Mouse (Mus musculus): ENCODE results near the gene Sltm. TPM values are rescaled to one million over a fixed set of nuclear protein-coding genes. Genes with fewer than 3 reads are reported as not detected.

The Sltm gene
- total and polyA plus RNA-seq, 2 experiments from 2014 or later = 43.9 to 51.1 TPM

DNA sequence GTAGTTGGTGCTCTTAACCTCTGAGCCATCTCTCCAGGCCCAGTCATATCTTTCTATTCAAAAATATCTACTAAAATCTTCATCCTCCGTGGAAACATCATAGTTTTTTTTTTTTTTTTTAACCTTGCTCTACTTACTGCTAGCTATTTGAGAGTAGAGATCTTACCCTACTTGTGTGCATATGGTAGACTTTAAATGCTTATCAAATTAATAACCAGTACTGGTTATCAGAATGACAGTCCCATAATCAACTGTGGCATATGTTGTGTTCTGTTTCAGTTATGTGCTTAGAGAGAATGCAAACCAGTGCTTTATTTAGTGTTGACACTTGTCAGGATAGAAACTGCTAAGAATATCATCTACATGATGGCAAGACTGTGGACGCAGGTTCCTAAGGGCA lies 35.6 kb downstream of the Sltm start:
- 94% methylated on average over 2 of the region's 2 CpGs for WGBS
- Histone ChIP-seq H3K4me1 (ENCODE audit: insufficient read depth) (no peaks in the 10 kb centered on the region), H3K27ac (ENCODE audit: low read depth, low read length) (no peak overlapping the region), H3K4me3 (ENCODE audit: low read depth, low read length) (no peak overlapping the region), H3K9ac (no peak overlapping the region), H3K4me2 (ENCODE audit: low read depth) (no peak overlapping the region), H3K36me3 (ENCODE audit: insufficient read depth) (peaks cover 40% of the 10 kb centered on the region), H3K27me3 (ENCODE audit: insufficient read depth, low read length) (no peaks in the 10 kb centered on the region), H3K9me3 (ENCODE audit: low read length) (no peaks in the 10 kb centered on the region)
- no peak for TF ChIP-seq CTCF (IDR thresholded peaks at IDR 0.05; ENCODE audit: low read depth)
- DNase-seq (no peak), ATAC-seq (no peak)

- no peak overlapping the region for H3K4me3 ChIP-seq (ENCODE audit: low read depth, low read length)
- TF ChIP-seq CTCF (IDR thresholded peaks at IDR 0.05; ENCODE audit: low read depth) = no peak
- H3K4me1 ChIP-seq (ENCODE audit: insufficient read depth) = no peaks in the 10 kb centered on the region
- H3K9ac ChIP-seq = no peak overlapping the region
- no peaks in the 10 kb centered on the region for H3K27me3 ChIP-seq (ENCODE audit: insufficient read depth, low read length)
- no peak for DNase-seq
- no peaks in the 10 kb centered on the region for H3K9me3 ChIP-seq (ENCODE audit: low read length)
- no peak overlapping the region for H3K27ac ChIP-seq (ENCODE audit: low read depth, low read length)
- peaks cover 49% of the 10 kb centered on the region for H3K36me3 ChIP-seq (ENCODE audit: insufficient read depth)
- 94% methylated on average over 5 of the region's 5 CpGs for WGBS
- no peak for ATAC-seq
- no peak overlapping the region for H3K4me2 ChIP-seq (ENCODE audit: low read depth)
Observed at GRCm38 (mm10) chr9:70580956-70581355, 38.4 kb downstream of the Sltm start.

- Histone ChIP-seq H3K36me3 (ENCODE audit: insufficient read depth) (peaks cover 76% of the 10 kb centered on the region), H3K27ac (ENCODE audit: low read depth, low read length) (no peak overlapping the region), H3K4me2 (ENCODE audit: low read depth) (no peak overlapping the region), H3K27me3 (ENCODE audit: insufficient read depth, low read length) (no peaks in the 10 kb centered on the region), H3K9me3 (ENCODE audit: low read length) (no peaks in the 10 kb centered on the region), H3K4me3 (ENCODE audit: low read depth, low read length) (no peak overlapping the region), H3K9ac (no peak overlapping the region), H3K4me1 (ENCODE audit: insufficient read depth) (no peaks in the 10 kb centered on the region)
- WGBS = 84% methylated on average over 14 of the region's 14 CpGs
- no peak for TF ChIP-seq CTCF (IDR thresholded peaks at IDR 0.05; ENCODE audit: low read depth)
- DNase-seq (no peak), ATAC-seq (no peak)
Observed at GRCm38 (mm10) chr9:70584641-70585040, 42.1 kb downstream of the Sltm start.

DNA sequence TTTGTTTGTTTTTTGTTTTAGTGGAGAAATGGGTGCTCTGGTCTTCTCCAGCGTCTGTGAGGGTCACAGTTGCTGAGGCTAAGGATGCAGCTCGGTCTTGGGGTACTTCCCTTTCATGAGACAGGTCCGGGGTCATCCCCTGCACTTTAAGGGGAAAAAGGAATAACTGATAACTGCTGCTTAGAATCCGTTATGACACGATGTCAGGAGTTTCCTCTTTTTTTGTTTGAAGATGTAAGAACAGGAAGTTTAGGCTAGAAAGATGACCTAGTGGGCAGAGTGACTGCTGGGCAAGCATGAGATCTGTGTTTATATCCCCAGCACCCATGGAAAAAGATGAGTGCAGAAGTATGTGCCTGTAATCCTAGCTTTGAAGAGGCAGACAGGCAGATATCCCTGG lies 42.6 kb downstream of the Sltm start:
- Histone ChIP-seq H3K4me2 (ENCODE audit: low read depth) (no peak overlapping the region), H3K4me1 (ENCODE audit: insufficient read depth) (no peaks in the 10 kb centered on the region), H3K4me3 (ENCODE audit: low read depth, low read length) (no peak overlapping the region), H3K36me3 (ENCODE audit: insufficient read depth) (peaks cover 72% of the 10 kb centered on the region), H3K9me3 (ENCODE audit: low read length) (no peaks in the 10 kb centered on the region), H3K9ac (no peak overlapping the region), H3K27ac (ENCODE audit: low read depth, low read length) (no peak overlapping the region), H3K27me3 (ENCODE audit: insufficient read depth, low read length) (no peaks in the 10 kb centered on the region)
- 94% methylated on average over 5 of the region's 5 CpGs for WGBS
- no peak for ATAC-seq
- TF ChIP-seq CTCF (IDR thresholded peaks at IDR 0.05; ENCODE audit: low read depth) = no peak
- DNase-seq = no peak

GRCm38 (mm10) chr9:70587171-70587570 lies 44.6 kb downstream of the Sltm start:
- WGBS = 97% methylated on average over 5 of the region's 5 CpGs
- Histone ChIP-seq H3K9ac (no peak overlapping the region), H3K9me3 (ENCODE audit: low read length) (no peaks in the 10 kb centered on the region), H3K4me2 (ENCODE audit: low read depth) (no peak overlapping the region), H3K27me3 (ENCODE audit: insufficient read depth, low read length) (no peaks in the 10 kb centered on the region), H3K36me3 (ENCODE audit: insufficient read depth) (peaks cover 76% of the 10 kb centered on the region), H3K27ac (ENCODE audit: low read depth, low read length) (no peak overlapping the region), H3K4me3 (ENCODE audit: low read depth, low read length) (no peak overlapping the region), H3K4me1 (ENCODE audit: insufficient read depth) (no peaks in the 10 kb centered on the region)
- ATAC-seq (no peak), DNase-seq (no peak)
- TF ChIP-seq CTCF (IDR thresholded peaks at IDR 0.05; ENCODE audit: low read depth) = no peak

GRCm38 (mm10) chr9:70590775-70591174 lies 48.2 kb downstream of the Sltm start:
- Histone ChIP-seq H3K36me3 (ENCODE audit: insufficient read depth) (peaks cover 82% of the 10 kb centered on the region), H3K4me2 (ENCODE audit: low read depth) (no peak overlapping the region), H3K27me3 (ENCODE audit: insufficient read depth, low read length) (no peaks in the 10 kb centered on the region), H3K9me3 (ENCODE audit: low read length) (no peaks in the 10 kb centered on the region), H3K9ac (no peak overlapping the region), H3K4me1 (ENCODE audit: insufficient read depth) (no peaks in the 10 kb centered on the region), H3K4me3 (ENCODE audit: low read depth, low read length) (no peak overlapping the region), H3K27ac (ENCODE audit: low read depth, low read length) (no peak overlapping the region)
- ATAC-seq (no peak), DNase-seq (no peak)
- 85% methylated on average over 4 of the region's 4 CpGs for WGBS
- no peak for TF ChIP-seq CTCF (IDR thresholded peaks at IDR 0.05; ENCODE audit: low read depth)

GRCm38 (mm10) chr9:70591486-70591885 lies 48.9 kb downstream of the Sltm start:
- Histone ChIP-seq H3K4me1 (ENCODE audit: insufficient read depth) (no peaks in the 10 kb centered on the region), H3K36me3 (ENCODE audit: insufficient read depth) (peaks cover 75% of the 10 kb centered on the region), H3K27me3 (ENCODE audit: insufficient read depth, low read length) (no peaks in the 10 kb centered on the region), H3K4me2 (ENCODE audit: low read depth) (no peak overlapping the region), H3K27ac (ENCODE audit: low read depth, low read length) (no peak overlapping the region), H3K9me3 (ENCODE audit: low read length) (no peaks in the 10 kb centered on the region), H3K9ac (no peak overlapping the region), H3K4me3 (ENCODE audit: low read depth, low read length) (no peak overlapping the region)
- ATAC-seq (no peak), DNase-seq (no peak)
- WGBS = 65% methylated on average over 9 of the region's 9 CpGs
- no peak for TF ChIP-seq CTCF (IDR thresholded peaks at IDR 0.05; ENCODE audit: low read depth)

GRCm38 (mm10) chr9:70598271-70598670 lies 55.7 kb downstream of the Sltm start:
- Histone ChIP-seq H3K4me3 (ENCODE audit: low read depth, low read length) (no peak overlapping the region), H3K9ac (no peak overlapping the region), H3K27ac (ENCODE audit: low read depth, low read length) (no peak overlapping the region), H3K36me3 (ENCODE audit: insufficient read depth) (peaks cover 23% of the 10 kb centered on the region), H3K27me3 (ENCODE audit: insufficient read depth, low read length) (no peaks in the 10 kb centered on the region), H3K9me3 (ENCODE audit: low read length) (no peaks in the 10 kb centered on the region), H3K4me2 (ENCODE audit: low read depth) (no peak overlapping the region), H3K4me1 (ENCODE audit: insufficient read depth) (no peaks in the 10 kb centered on the region)
- no peak for TF ChIP-seq CTCF (IDR thresholded peaks at IDR 0.05; ENCODE audit: low read depth)
- ATAC-seq (no peak), DNase-seq (no peak)
- 94% methylated on average over 2 of the region's 2 CpGs for WGBS
